Mouse (Mus musculus): Measurements from ENCODE around the gene Dpp8. TPM values are rescaled to one million over a fixed set of nuclear protein-coding genes. Genes with fewer than 3 reads are reported as not detected.

Gene Dpp8
- polyA plus RNA-seq, 1 experiment from 2014 or later: 23.2 TPM

- WGBS: 3% methylated on average over 39 of the region's 76 CpGs
- Histone ChIP-seq H3K9me3 (replicated peaks; ENCODE audit: low read length) (no peaks in the 10 kb centered on the region), H3K27me3 (ENCODE audit: insufficient read depth, low read length) (no peaks in the 10 kb centered on the region), H3K9ac (ENCODE audit: low read depth, low read length) (peak within 1 kb of the TSS; percentile 64), H3K4me1 (replicated peaks; ENCODE audit: insufficient read depth, low read length) (peaks cover 7% of the 10 kb centered on the region; the same call in 1 of the 2 replicates), H3K4me2 (ENCODE audit: low read length) (peak within 1 kb of the TSS; percentile 100), H3K36me3 (ENCODE audit: insufficient read depth, low read length) (no peaks in the 10 kb centered on the region), H3K4me3 (replicated peaks; ENCODE audit: low read depth, low read length) (peak within 1 kb of the TSS; percentile 67), H3K27ac (no peak within 1 kb of the TSS)
- ATAC-seq (replicated peaks; ENCODE audit: low FRiP score, low read depth) (peak; percentile 43; the same call in 1 of the 2 replicates), DNase-seq (ENCODE audit: low spot score) (no peak)
- TF ChIP-seq CTCF (IDR thresholded peaks at IDR 0.05; ENCODE audit: low read depth): no peak
Measured at GRCm38 (mm10) chr9:65100991-65101685, 68.9 kb downstream of the Dpp8 start, which contains the start of gene Igdcc4. Gene Igdcc4 (plus strand): TSS chr9:65101486.

DNA sequence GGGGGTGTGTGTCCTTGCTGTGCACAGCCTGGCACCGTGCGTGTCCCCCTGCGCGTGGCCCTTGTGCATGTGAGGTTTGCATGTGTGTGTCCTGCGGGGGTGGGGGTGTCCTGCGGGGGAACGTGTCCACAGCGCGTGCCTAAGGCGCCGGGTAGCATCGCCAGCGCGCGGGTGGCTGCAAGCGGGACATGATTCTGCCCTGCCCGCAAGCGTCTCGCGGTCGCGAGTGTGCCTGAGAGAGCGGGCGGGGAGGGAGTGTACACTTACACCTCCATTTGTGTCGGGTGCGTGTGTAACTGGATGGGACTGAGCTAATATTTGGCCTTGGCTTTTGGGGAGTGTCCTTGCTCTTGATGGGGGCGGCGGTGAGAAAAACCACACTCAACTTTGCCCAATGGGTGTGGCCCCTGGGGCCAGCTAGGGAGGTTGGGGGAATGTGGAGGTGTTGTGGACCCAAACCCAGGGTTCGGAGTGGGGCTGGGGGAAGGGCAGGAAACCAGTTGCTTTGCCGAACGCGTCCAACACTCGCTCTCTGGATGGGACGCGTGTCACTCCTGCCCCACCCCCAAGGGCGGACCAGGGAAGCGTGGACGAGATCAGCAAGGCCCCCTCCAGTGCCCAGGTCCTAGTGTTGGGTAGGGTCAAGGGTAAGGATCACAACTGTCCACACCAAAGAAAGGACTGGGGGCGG is 69.6 kb downstream of the Dpp8 start:
- no peak overlapping the region for H3K27ac ChIP-seq
- H3K9ac ChIP-seq (ENCODE audit: low read depth, low read length): peak overlapping the region; percentile 64
- peaks cover 7% of the 10 kb centered on the region; the same call in 1 of the 2 replicates for H3K4me1 ChIP-seq (replicated peaks; ENCODE audit: insufficient read depth, low read length)
- ATAC-seq (replicated peaks; ENCODE audit: low FRiP score, low read depth) (peak; percentile 43), DNase-seq (ENCODE audit: low spot score) (peak; percentile 54)
- H3K4me3 ChIP-seq (replicated peaks; ENCODE audit: low read depth, low read length): peak overlapping the region; percentile 67
- TF ChIP-seq CTCF (IDR thresholded peaks at IDR 0.05; ENCODE audit: low read depth): no peak
- H3K27me3 ChIP-seq (ENCODE audit: insufficient read depth, low read length): no peaks in the 10 kb centered on the region
- no peaks in the 10 kb centered on the region for H3K9me3 ChIP-seq (replicated peaks; ENCODE audit: low read length)
- no peaks in the 10 kb centered on the region for H3K36me3 ChIP-seq (ENCODE audit: insufficient read depth, low read length)
- peak overlapping the region; percentile 100 for H3K4me2 ChIP-seq (ENCODE audit: low read length)
- WGBS: under 1% methylated on average over 39 of the region's 39 CpGs

GRCm38 (mm10) chr9:65102377-65103172 is 70.4 kb downstream of the Dpp8 start:
- WGBS: 3% methylated on average over 35 of the region's 36 CpGs
- no peak overlapping the region for H3K27ac ChIP-seq

GRCm38 (mm10) chr9:65103173-65103752 is 71.0 kb downstream of the Dpp8 start:
- Histone ChIP-seq H3K4me3 (replicated peaks; ENCODE audit: low read depth, low read length) (0 out of 2 replicates have a peak overlapping the region, but pooled peaks have one; percentile 67), H3K36me3 (ENCODE audit: insufficient read depth, low read length) (no peaks in the 10 kb centered on the region), H3K27ac (no peak overlapping the region), H3K27me3 (ENCODE audit: insufficient read depth, low read length) (no peaks in the 10 kb centered on the region), H3K4me1 (replicated peaks; ENCODE audit: insufficient read depth, low read length) (peaks cover 7% of the 10 kb centered on the region; the same call in 1 of the 2 replicates), H3K4me2 (ENCODE audit: low read length) (peak overlapping the region; percentile 100), H3K9ac (ENCODE audit: low read depth, low read length) (no peak overlapping the region), H3K9me3 (replicated peaks; ENCODE audit: low read length) (no peaks in the 10 kb centered on the region)
- 41% methylated on average over 8 of the region's 8 CpGs for WGBS
- DNase-seq (ENCODE audit: low spot score): no peak
- no peak for TF ChIP-seq CTCF (IDR thresholded peaks at IDR 0.05; ENCODE audit: low read depth)
- no peak for ATAC-seq (replicated peaks; ENCODE audit: low FRiP score, low read depth)

More at GRCm38 (mm10) chr9:65102377-65103172, 70.4 kb downstream of the Dpp8 start:
- peak; percentile 52 for ATAC-seq (replicated peaks; ENCODE audit: low FRiP score, low read depth)
- Histone ChIP-seq H3K36me3 (ENCODE audit: insufficient read depth, low read length) (no peaks in the 10 kb centered on the region), H3K9ac (ENCODE audit: low read depth, low read length) (peak overlapping the region; percentile 64), H3K27me3 (ENCODE audit: insufficient read depth, low read length) (no peaks in the 10 kb centered on the region), H3K9me3 (replicated peaks; ENCODE audit: low read length) (no peaks in the 10 kb centered on the region), H3K4me1 (replicated peaks; ENCODE audit: insufficient read depth, low read length) (peaks cover 7% of the 10 kb centered on the region; the same call in 1 of the 2 replicates), H3K4me2 (ENCODE audit: low read length) (peak overlapping the region; percentile 100), H3K4me3 (replicated peaks; ENCODE audit: low read depth, low read length) (peak overlapping the region; percentile 67)
- DNase-seq (ENCODE audit: low spot score): peak; percentile 58
- TF ChIP-seq CTCF (IDR thresholded peaks at IDR 0.05; ENCODE audit: low read depth): no peak

DNA sequence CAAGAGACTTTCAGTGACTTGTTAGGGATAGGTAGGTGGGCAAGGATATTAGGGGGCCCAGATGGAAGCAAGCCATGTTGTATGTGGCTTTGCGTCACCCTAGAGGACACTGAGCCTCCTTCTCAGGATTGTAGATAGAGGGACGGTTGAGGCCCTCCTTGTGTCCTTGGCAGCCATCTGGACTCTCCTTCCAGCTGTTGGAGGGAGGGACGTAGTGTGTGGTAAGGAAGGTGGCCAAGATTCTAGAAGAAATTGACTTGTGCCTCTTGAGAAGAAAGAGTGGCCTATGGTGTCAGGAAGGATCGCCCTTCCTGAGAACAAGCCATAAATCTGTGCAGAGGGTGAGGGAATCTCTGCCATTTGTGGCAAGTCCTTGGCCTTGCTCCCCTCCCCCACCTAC is 74.6 kb downstream of the Dpp8 start:
- H3K9ac ChIP-seq (ENCODE audit: low read depth, low read length): no peak overlapping the region
- TF ChIP-seq CTCF (IDR thresholded peaks at IDR 0.05; ENCODE audit: low read depth): no peak
- no peak overlapping the region for H3K4me3 ChIP-seq (replicated peaks; ENCODE audit: low read depth, low read length)
- DNase-seq (ENCODE audit: low spot score) (no peak), ATAC-seq (replicated peaks; ENCODE audit: low FRiP score, low read depth) (no peak)
- H3K36me3 ChIP-seq (ENCODE audit: insufficient read depth, low read length): no peaks in the 10 kb centered on the region
- no peak overlapping the region for H3K27ac ChIP-seq
- no peak overlapping the region for H3K4me2 ChIP-seq (ENCODE audit: low read length)
- 48% methylated on average over 4 of the region's 4 CpGs for WGBS
- peaks cover 14% of the 10 kb centered on the region; the same call in 1 of the 2 replicates for H3K4me1 ChIP-seq (replicated peaks; ENCODE audit: insufficient read depth, low read length)
- H3K9me3 ChIP-seq (replicated peaks; ENCODE audit: low read length): no peaks in the 10 kb centered on the region
- H3K27me3 ChIP-seq (ENCODE audit: insufficient read depth, low read length): no peaks in the 10 kb centered on the region
